ENCODE assay signal across 9 mouse cellular contexts in the genomic region with DNA sequence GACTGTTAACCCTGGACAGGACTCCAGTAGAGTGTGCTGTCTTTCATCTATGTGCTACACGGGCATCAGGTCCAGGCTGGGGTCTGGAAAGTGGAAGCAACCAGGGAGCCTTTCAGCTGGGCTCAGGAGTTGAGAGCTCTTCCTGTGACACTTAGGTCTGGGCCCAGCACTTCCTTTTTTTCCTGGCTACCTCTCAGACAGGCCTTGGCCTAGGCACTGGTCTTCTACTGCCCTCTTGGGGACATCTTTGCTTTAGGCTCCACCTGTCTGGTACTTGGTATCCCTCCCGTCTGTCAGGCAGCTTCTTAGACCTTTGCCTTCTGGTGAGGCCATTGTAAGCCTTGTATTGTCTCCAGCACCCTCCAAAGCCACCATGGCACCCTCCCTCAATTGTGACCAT. TPM values are rescaled to one million over a fixed set of nuclear protein-coding genes. Genes with fewer than 3 reads are reported as not detected.
DNase-seq lines count a peak whose midpoint lies in the region; ATAC-seq lines count a peak whose summit lies in the region.
"Had no signal": no experiment of that assay in that cellular context is flagged by ENCODE, and none has a peak within 500 bp of the region (broad histone marks: within the 10 kb centered on the region; RNA-seq: fewer than 3 reads in every experiment).

No protein-coding gene starts in this region.

- DNase-seq in forebrain, embryonic 10.5 days (ENCODE audit: extremely low spot score, low spot score) = no peak
- peak; percentile 78 for DNase-seq in CD4-positive, CD25-positive, alpha-beta regulatory T cell, adult 2 months (ENCODE audit: low read depth, low spot score)
- peak; percentile 66 to 79 for DNase-seq in cerebellum, adult 18-20 months
- peak; percentile 90 for DNase-seq in heart, embryonic 10.5 days (ENCODE audit: low spot score)
- DNase-seq in kidney, postnatal 10 days = peak; percentile 81
- DNase-seq in lung, postnatal 36 days = peak; percentile 92
- DNase-seq in testis, postnatal 14 days (ENCODE audit: low spot score) = peak; percentile 46

- H3K27ac ChIP-seq in forebrain, embryonic 10.5 days = 0 out of 2 replicates have a peak overlapping the region, but pooled peaks have one; percentile 25
- no peak overlapping the region for H3K27ac ChIP-seq in forebrain, embryonic 12.5 days
- peak overlapping the region; percentile 75 for H3K27ac ChIP-seq in heart, embryonic 10.5 days

- H3K27me3 ChIP-seq in forebrain, embryonic 10.5 days (ENCODE audit: poor library complexity, severe bottlenecking) = no peaks in the 10 kb centered on the region
- no peaks in the 10 kb centered on the region for H3K27me3 ChIP-seq in forebrain, embryonic 12.5 days
- no peaks in the 10 kb centered on the region for H3K27me3 ChIP-seq in heart, embryonic 10.5 days (ENCODE audit: insufficient read depth, poor library complexity, severe bottlenecking)
- H3K27me3 ChIP-seq: Patski had no signal

- no peak overlapping the region for H3K4me3 ChIP-seq in forebrain, embryonic 10.5 days
- H3K4me3 ChIP-seq in forebrain, embryonic 12.5 days (replicated peaks) = no peak overlapping the region
- H3K4me3 ChIP-seq in heart, embryonic 10.5 days = no peak overlapping the region

- no peaks in the 10 kb centered on the region for H3K9me3 ChIP-seq in forebrain, embryonic 10.5 days
- no peaks in the 10 kb centered on the region for H3K9me3 ChIP-seq in forebrain, embryonic 12.5 days
- H3K9me3 ChIP-seq in heart, embryonic 10.5 days = no peaks in the 10 kb centered on the region

- no peaks in the 10 kb centered on the region for H3K36me3 ChIP-seq in forebrain, embryonic 10.5 days (replicated peaks)
- no peaks in the 10 kb centered on the region for H3K36me3 ChIP-seq in forebrain, embryonic 12.5 days (replicated peaks)
- no peaks in the 10 kb centered on the region for H3K36me3 ChIP-seq in heart, embryonic 10.5 days

- peaks cover 37% of the 10 kb centered on the region for H3K4me1 ChIP-seq in forebrain, embryonic 10.5 days
- peaks cover 7% of the 10 kb centered on the region for H3K4me1 ChIP-seq in forebrain, embryonic 12.5 days
- H3K4me1 ChIP-seq in heart, embryonic 10.5 days = peaks cover 50% of the 10 kb centered on the region

- 58% methylated on average over 2 of the region's 2 CpGs for WGBS in forebrain, embryonic 10.5 days
- WGBS in forebrain, embryonic 12.5 days = 54% methylated on average over 2 of the region's 2 CpGs
- 16% methylated on average over 2 of the region's 2 CpGs for WGBS in heart, embryonic 10.5 days

- no peak for ATAC-seq in forebrain, embryonic 12.5 days (ENCODE audit: low FRiP score)

- H3K9ac ChIP-seq in forebrain, embryonic 12.5 days = no peak overlapping the region

- H3K4me2 ChIP-seq in forebrain, embryonic 12.5 days = no peak overlapping the region

RNA-seq across cellular contexts. Expression of gene Atp5mpl, which starts 20.1 kb away (rescaled TPM):
- 565 and 608 TPM in 2 replicates for polyA plus RNA-seq in forebrain, embryonic 10.5 days (2016; fragmentation: Nextera tagmentation; extraction: Ambion mirVana)
- polyA plus RNA-seq in forebrain, embryonic 12.5 days (2016; fragmentation: Nextera tagmentation; extraction: Ambion mirVana) = 590 and 598 TPM in 2 replicates
- 847 and 1,150 TPM in 2 replicates for polyA plus RNA-seq in heart, embryonic 10.5 days (2016; fragmentation: Nextera tagmentation; extraction: Ambion mirVana)

RNA-seq across cellular contexts. Expression of gene Tdrd9, which starts 24.6 kb away (rescaled TPM):
- polyA plus RNA-seq in forebrain, embryonic 10.5 days (2016; fragmentation: Nextera tagmentation; extraction: Ambion mirVana) = 1.1 and 1.9 TPM in 2 replicates
- polyA plus RNA-seq in forebrain, embryonic 12.5 days (2016; fragmentation: Nextera tagmentation; extraction: Ambion mirVana) = 1.2 and 2.0 TPM in 2 replicates
- 0.28 and 0.54 TPM in 2 replicates for polyA plus RNA-seq in heart, embryonic 10.5 days (2016; fragmentation: Nextera tagmentation; extraction: Ambion mirVana)

RNA-seq across cellular contexts. Expression of gene Rd3l, which starts 34.4 kb away (rescaled TPM):
- polyA plus RNA-seq in forebrain, embryonic 10.5 days (2016; fragmentation: Nextera tagmentation; extraction: Ambion mirVana) = not detected in 2 replicates
- polyA plus RNA-seq in forebrain, embryonic 12.5 days (2016; fragmentation: Nextera tagmentation; extraction: Ambion mirVana) = not detected in 2 replicates
- polyA plus RNA-seq in heart, embryonic 10.5 days (2016; fragmentation: Nextera tagmentation; extraction: Ambion mirVana) = 0.26 and 0.42 TPM in 2 replicates
- polyA plus RNA-seq: Patski had no signal

RNA-seq across cellular contexts. Expression of gene Ppp1r13b, which starts 38.8 kb away (rescaled TPM):
- 2.9 and 3.1 TPM in 2 replicates for polyA plus RNA-seq in forebrain, embryonic 10.5 days (2016; fragmentation: Nextera tagmentation; extraction: Ambion mirVana)
- 9.5 and 9.9 TPM in 2 replicates for polyA plus RNA-seq in forebrain, embryonic 12.5 days (2016; fragmentation: Nextera tagmentation; extraction: Ambion mirVana)
- polyA plus RNA-seq in heart, embryonic 10.5 days (2016; fragmentation: Nextera tagmentation; extraction: Ambion mirVana) = 13.6 and 16.8 TPM in 2 replicates
